Mouse (Mus musculus): ENCODE data around the gene Tnnt3.

Tnnt3 gene

GRCm38 (mm10) chr7:142564955-142565643, 66.5 kb downstream of the Tnnt3 start:
- 72% methylated on average over 11 of the region's 11 CpGs for WGBS
